Mouse (Mus musculus) yolk sac, embryonic 10.5 days (tissue): Measurements from ENCODE around the gene Babam2.
"Not testable (repeated sequence)": the region's sequence is repeated elsewhere in the genome, so short reads cannot be mapped to it uniquely, and the experiment has no call there.

ENCODE experiments used
- DNase-seq: peaks from one replicate; pipeline ENCODE4 v3.0.0-alpha.2; 2017; ENCODE audit warnings: low spot score

Babam2 gene

DNA sequence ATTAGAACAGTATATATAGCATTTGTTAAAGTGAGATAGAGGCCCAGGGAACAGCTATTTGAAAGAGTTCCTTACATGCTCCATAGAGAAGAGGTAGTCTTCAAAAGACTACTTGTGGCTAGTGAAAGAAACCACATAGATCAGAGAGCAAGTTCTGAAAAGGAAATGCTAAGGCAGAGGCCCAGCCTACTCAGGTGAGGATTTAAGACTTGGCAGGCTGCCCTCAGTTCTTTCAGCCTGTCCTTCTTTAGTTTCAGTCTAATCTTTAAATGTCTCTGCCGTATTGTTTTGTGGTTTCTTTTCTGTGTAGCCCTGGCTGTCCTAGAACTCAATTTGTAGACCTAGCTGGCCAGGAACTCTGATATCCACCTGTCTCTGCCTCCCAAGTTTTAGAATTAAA is 134.1 kb downstream of the Babam2 start:
- no peak for DNase-seq

DNA sequence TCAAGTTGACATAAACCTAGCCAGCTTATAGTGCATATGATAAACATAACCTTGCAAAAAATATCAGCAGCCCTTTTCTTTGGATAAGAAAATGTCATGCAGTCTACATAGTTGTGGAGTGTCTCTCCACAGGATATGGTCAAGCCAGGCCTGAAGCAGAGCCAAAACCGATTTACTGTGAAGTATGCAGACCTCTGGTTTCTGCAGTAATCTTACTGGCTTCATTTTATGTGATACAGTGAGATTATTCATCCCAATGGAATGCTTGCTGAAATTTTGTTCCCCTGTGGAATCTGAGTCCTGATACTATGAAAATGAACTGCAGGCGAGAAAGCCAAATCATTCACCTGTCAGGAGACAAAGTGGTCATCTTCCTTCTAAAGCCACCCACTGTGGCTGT is 138.2 kb downstream of the Babam2 start:
- DNase-seq, result no peak

GRCm38 (mm10) chr5:31839973-31840372 is 142.5 kb downstream of the Babam2 start:
- DNase-seq, result no peak

GRCm38 (mm10) chr5:31840406-31840805 is 142.9 kb downstream of the Babam2 start:
- no peak for DNase-seq

DNA sequence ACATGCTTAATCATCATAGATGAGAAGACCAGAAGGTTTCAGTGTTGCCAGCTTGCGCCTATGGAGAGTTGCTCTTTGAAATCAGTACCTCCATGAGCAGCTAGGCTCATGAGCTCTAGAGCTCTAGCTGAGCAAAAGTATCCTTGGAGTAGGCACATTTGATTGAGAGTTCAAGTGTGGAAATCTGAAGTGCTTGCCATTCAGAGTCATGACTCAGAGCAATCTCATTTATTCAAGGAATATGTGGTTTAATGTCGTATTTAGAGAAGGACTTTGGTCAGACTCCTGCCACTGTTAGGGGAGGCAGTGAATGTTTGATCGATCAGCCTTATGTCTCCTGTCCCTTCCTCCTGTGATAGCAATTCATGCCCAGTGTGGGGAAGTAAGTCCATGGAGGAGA is 147.4 kb downstream of the Babam2 start:
- no peak for DNase-seq

- no peak for DNase-seq
Observed at GRCm38 (mm10) chr5:31846971-31847370, 149.5 kb downstream of the Babam2 start.

DNA sequence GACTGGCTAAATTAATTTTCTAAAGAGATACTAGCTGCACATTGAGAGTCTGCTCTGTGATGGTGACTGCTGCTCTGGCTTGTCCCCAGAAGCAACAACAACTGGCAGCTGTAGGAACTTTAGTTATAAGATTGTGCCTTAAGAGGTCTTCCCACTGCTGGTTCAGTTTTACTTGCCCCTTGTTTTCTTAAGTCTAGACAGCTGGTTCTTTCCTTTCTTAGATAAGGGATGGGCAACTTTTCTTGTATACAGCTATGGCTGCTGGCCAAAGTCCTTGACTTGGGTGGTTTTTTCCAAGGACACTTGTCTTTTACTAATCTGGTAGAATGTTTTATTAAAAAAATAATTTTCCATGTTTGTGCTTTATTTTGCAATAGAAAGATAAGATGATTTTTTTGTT is 151.5 kb downstream of the Babam2 start:
- DNase-seq, result no peak

GRCm38 (mm10) chr5:31852786-31853185 is 155.3 kb downstream of the Babam2 start:
- no peak for DNase-seq

DNA sequence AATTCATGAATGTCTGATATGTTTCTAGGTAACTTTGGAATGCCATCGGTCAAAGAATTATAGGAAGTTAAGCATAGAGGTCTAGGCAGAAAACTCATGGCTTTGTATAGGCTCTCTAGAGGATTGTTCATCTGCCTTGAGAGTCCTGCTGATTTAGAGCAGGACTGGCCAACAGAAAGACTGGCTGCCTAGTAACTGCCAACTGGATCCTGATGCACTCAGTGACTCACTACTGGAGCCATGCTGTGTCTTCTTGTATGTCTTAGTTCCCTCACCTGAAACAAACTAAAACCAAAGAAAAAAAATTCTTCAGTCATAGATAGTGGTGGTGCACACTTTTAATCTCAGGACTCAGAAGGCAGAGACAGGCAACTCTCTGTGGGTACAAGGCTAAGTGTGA is 156.3 kb downstream of the Babam2 start:
- no peak for DNase-seq

DNA sequence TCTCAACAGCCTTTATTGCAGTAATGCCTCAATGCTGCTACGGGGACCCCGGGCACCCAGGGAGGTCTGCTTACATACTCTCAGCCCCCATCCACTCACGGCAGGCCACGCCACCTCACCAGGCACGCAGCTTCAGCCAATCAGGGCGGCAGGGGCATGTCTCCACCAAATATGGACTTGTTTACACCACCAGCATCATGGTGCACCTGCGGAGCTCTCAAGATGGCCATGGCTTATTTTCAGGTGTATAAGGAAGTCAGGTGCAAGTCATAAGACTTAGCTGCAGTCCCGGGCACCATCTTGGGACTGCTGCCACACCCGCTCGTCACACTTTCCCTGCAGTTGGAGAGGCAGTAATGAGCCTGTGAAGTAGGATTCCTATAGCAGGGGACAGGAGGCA is 161.4 kb downstream of the Babam2 start:
- DNase-seq, result not testable (repeated sequence)

GRCm38 (mm10) chr5:31860426-31860825 is 162.9 kb downstream of the Babam2 start:
- DNase-seq, result no peak

DNA sequence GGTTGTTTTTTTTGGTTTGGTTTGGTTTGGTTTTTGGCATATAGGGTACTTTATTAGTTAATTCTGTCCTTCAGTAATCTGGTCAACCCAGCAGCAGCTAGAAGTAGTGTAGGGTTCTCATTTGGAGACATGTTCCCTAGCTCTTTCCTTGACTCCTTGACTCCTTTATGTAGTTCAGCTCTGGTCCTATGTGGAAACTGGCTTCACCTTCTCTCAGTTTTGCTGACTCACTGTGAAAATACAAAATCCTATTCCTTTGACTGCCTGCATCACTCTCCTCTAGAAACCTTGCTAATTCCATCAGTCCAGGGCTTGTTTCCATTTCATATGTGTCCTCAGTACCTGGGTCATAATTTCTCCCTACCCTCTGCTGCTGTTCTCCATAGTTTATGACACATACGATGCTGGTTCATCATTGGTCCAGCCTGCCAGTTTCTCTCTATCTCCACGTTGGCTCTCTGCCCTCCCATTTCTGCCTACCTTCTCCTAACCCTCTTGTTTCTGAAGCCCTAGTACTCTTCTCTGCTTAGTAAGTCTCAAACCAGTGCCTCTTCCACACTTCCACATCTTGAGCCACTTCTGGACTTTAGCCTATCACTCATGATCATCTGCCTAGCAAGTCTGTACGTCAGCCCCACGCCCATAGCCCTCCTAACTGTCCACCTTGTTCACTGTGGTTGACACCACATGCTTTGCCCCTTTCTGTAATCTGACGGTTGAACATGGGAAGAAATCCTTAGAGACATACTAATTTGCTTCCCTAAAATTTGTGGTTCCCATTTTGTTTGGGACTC is 163.5 kb downstream of the Babam2 start:
- DNase-seq, result no peak

- no peak for DNase-seq
Observed at GRCm38 (mm10) chr5:31862753-31863468, 165.4 kb downstream of the Babam2 start.

DNA sequence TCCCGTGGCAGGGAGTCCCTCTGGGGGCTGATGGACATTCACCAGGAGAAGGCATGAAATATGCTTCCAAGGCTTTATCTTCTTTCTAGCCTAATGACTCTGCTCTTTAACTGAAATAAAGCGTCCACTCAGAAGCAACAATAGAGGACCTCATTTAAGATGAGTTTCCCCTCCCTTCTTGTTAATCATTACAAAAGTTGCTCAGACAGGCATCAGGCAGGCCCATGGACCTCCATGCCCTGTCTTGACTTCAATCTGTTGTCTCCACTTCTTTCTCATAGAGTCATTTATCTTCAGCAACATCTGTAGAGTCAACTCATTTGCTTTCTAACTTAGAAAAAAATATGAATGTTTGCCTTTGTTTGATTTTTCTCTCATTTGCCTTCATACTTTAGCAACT is 166.6 kb downstream of the Babam2 start:
- DNase-seq, result no peak

DNA sequence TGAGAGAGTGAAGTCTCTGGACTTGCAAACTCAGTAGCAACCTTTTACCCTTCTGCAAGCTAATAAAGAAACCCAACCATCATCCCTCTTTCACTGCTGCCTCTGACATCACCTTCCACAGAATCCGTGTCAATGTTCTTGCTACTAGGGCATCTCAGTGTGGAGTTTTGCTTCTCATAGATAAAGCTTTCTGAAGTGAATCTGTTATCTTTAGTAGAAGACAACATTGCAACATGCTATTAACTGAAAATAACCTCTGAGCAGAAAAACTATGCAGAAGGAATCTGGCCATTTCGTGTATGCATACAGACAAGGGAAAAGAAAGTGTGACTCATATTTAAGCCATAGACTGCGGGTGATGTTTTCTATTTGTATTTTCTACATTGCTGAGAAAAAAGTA is 168.6 kb downstream of the Babam2 start:
- DNase-seq, result no peak

DNA sequence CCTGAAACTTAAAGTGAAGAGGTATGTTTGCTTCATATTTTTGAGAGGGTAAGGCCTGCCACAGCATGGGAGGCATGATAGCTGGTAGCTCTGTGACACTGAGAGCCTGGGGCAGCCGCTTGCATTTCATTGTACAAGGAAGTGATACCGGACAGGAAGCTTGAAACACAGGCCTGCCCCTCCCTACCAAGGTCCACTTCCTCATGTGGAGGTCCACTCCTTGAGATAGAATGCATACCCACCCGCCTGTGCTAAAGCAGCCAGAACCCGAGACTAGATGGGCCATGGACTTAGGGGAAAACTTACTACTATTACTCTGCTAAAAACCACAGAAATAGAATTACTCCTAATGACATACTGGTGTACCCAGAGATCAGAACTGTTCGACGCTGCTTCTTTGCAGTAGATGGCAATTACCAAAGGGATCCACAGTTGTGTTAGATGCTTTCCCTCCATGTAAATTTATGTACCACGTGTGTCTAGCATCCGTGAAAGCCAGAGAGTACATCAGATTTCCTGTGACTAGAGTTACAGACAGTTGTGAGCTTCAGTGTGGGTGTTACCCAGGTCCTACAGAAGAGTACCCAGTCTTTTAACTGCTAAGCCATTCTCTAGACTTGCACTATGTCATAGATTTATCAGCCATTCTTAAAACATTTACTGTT is 173.5 kb downstream of the Babam2 start:
- DNase-seq, result no peak

- no peak for DNase-seq
Observed at GRCm38 (mm10) chr5:31873328-31873727, 175.8 kb downstream of the Babam2 start.

GRCm38 (mm10) chr5:31874543-31874942 is 177.1 kb downstream of the Babam2 start:
- DNase-seq, result no peak

- no peak for DNase-seq
Observed at GRCm38 (mm10) chr5:31875443-31875842, 178.0 kb downstream of the Babam2 start.

GRCm38 (mm10) chr5:31876216-31876974 is 178.9 kb downstream of the Babam2 start:
- no peak for DNase-seq

GRCm38 (mm10) chr5:31880457-31880856 is 183.0 kb downstream of the Babam2 start:
- no peak for DNase-seq

DNA sequence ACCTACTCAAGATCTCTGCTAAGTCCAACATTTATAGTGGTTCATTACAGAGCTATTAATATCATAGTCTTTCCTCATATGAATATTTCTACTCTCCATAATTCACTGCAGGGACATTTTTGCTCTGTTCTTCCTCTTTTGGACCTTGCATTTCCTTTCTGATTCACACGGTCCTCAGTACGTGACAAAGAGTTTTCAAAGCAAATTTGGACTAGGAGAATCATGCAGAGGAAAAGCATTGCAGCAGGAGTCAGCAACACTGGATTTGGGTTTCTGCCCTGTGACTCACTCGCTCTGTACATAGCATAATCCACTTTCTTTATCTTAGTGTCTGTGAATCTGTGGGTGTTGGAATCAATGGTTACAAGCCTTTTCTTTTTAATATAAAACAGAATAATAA is 184.8 kb downstream of the Babam2 start:
- no peak for DNase-seq
